Mouse (Mus musculus) erythroblast, embryonic 14.5 days (primary cell): Measurements from ENCODE around the gene Dcaf6.

Experiments used
- GATA1 ChIP-seq: IDR thresholded peaks from 2 replicates; pipeline ENCODE4 v1.6.1; 2012; ENCODE audit warnings: low read length, inconsistent platforms, mixed read lengths
- TAL1 ChIP-seq: IDR thresholded peaks from 3 replicates; pipeline ENCODE4 v1.6.1; 2012; ENCODE audit warnings: low read length, inconsistent platforms, mixed read lengths

DNA sequence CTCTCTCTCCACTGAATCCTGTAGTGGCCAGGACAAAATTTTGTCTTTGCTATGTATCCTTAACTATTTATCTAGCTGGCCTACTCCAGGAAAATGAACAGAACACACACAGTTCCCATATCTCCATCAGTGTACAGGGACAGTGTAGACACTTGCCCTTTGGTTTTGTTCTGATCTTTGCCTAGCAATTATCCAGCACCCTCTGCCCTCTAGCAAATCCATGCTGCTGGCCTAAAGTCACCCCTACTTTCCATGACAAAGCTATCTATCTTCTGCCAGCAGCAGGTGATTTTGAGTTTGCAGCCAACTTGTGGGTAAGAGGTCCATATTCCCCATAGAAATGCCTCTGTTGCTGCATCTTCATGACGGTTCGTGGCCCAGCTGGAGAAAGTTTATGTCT, 132.9 kb downstream of the Dcaf6 start:
- TF ChIP-seq GATA1 = no peak
- no peak for TF ChIP-seq TAL1
